Mouse (Mus musculus): Measurements from ENCODE around the gene Gm21852. TPM values are rescaled to one million over a fixed set of nuclear protein-coding genes. Genes with fewer than 3 reads are reported as not detected.

Gene Gm21852
- polyA plus RNA-seq (2012; rRNA removed) = not detected in 2 replicates

DNA sequence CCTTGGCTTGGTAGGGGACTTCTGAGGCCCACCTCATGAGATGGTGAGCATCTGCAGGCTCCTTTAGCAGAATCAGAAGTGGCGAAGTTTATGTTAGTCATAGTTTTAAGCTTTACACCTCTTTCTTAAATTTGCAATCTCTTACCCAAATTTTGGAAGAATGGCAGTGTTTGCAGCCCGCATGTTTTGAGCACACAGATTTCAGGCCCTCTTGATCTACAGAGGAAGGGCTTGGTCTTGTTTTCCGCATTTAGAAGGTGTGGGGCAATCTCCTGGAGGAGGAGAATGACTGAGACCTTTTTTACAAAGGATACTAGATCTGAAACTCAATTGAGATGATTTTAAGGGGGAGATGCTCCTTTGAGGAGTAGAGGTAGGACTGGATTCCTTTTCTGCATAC is at the start of gene Gm21852:
TSS of gene Gm21852 (minus strand) at position 101 of the 400 bp plus-strand sequence.

Other genes with a start within 250 kb of the Gm21852 start
- not detected in 2 replicates for gene Gm21797, start 123.8 kb upstream of the Gm21852 start, polyA plus RNA-seq (2012; rRNA removed)
- gene Gm20795, start 152.9 kb upstream of the Gm21852 start, polyA plus RNA-seq (2012; rRNA removed) = not detected in 2 replicates